Comparison of ENCODE assay signal across 13 mouse cellular contexts in genomic region chr9:106675965-106676364, GRCm38 (mm10). TPM values are rescaled to one million over a fixed set of nuclear protein-coding genes. Genes with fewer than 3 reads are reported as not detected.
A peak's percentile ranks its signal among the peaks of the same experiment; 100 is the strongest.
DNase-seq lines count a peak whose midpoint lies in the region; ATAC-seq lines count a peak whose summit lies in the region.
"Had no signal": no experiment of that assay in that cellular context is flagged by ENCODE, and none has a peak within 500 bp of the region (broad histone marks: within the 10 kb centered on the region; RNA-seq: fewer than 3 reads in every experiment).

No protein-coding gene starts in this region.

- peaks cover 3% of the 10 kb centered on the region for H3K36me3 ChIP-seq in embryonic facial prominence, embryonic 11.5 days (replicated peaks; ENCODE audit: control insufficient read depth, insufficient read depth, low read depth, low read length)
- H3K36me3 ChIP-seq in embryonic facial prominence, embryonic 10.5 days (replicated peaks) = peaks cover 61% of the 10 kb centered on the region
- peaks cover 12% of the 10 kb centered on the region for H3K36me3 ChIP-seq in lung, embryonic 16.5 days (ENCODE audit: control insufficient read depth, insufficient read depth, low read length)
- H3K36me3 ChIP-seq in heart, embryonic 12.5 days = peaks cover 54% of the 10 kb centered on the region

- no peaks in the 10 kb centered on the region for H3K9me3 ChIP-seq in embryonic facial prominence, embryonic 11.5 days (replicated peaks; ENCODE audit: control insufficient read depth, low read length)
- no peaks in the 10 kb centered on the region for H3K9me3 ChIP-seq in embryonic facial prominence, embryonic 10.5 days
- no peaks in the 10 kb centered on the region for H3K9me3 ChIP-seq in lung, embryonic 16.5 days (ENCODE audit: control insufficient read depth, low read length)
- no peaks in the 10 kb centered on the region for H3K9me3 ChIP-seq in heart, embryonic 12.5 days (replicated peaks)
- H3K9me3 ChIP-seq: heart, embryonic 13.5 days; neural tube, embryonic 13.5 days had no signal

- no peak overlapping the region for H3K27ac ChIP-seq in embryonic facial prominence, embryonic 11.5 days (replicated peaks; ENCODE audit: low read depth, low read length)
- H3K27ac ChIP-seq in embryonic facial prominence, embryonic 10.5 days (replicated peaks) = no peak overlapping the region
- H3K27ac ChIP-seq in lung, embryonic 16.5 days (ENCODE audit: low read length) = no peak overlapping the region
- no peak overlapping the region for H3K27ac ChIP-seq in heart, embryonic 12.5 days (ENCODE audit: poor library complexity, severe bottlenecking)
- H3K27ac ChIP-seq: heart, embryonic 13.5 days; neural tube, embryonic 13.5 days had no signal

- no peaks in the 10 kb centered on the region for H3K4me1 ChIP-seq in embryonic facial prominence, embryonic 11.5 days (ENCODE audit: control insufficient read depth, insufficient read depth, low read length)
- H3K4me1 ChIP-seq in embryonic facial prominence, embryonic 10.5 days = no peaks in the 10 kb centered on the region
- H3K4me1 ChIP-seq in lung, embryonic 16.5 days (replicated peaks; ENCODE audit: control insufficient read depth, insufficient read depth, low read length) = no peaks in the 10 kb centered on the region
- peaks cover 14% of the 10 kb centered on the region for H3K4me1 ChIP-seq in heart, embryonic 12.5 days (replicated peaks)
- H3K4me1 ChIP-seq: neural tube, embryonic 13.5 days had no signal

- H3K9ac ChIP-seq in embryonic facial prominence, embryonic 11.5 days (replicated peaks; ENCODE audit: low read length) = no peak overlapping the region
- H3K9ac ChIP-seq in lung, embryonic 16.5 days (ENCODE audit: low read length) = no peak overlapping the region
- H3K9ac ChIP-seq in heart, embryonic 12.5 days = no peak overlapping the region
- H3K9ac ChIP-seq: heart, embryonic 13.5 days; neural tube, embryonic 13.5 days had no signal

- H3K4me3 ChIP-seq in embryonic facial prominence, embryonic 11.5 days (ENCODE audit: low read depth, low read length) = no peak overlapping the region
- no peak overlapping the region for H3K4me3 ChIP-seq in embryonic facial prominence, embryonic 10.5 days
- no peak overlapping the region for H3K4me3 ChIP-seq in lung, embryonic 16.5 days (ENCODE audit: low read length)
- H3K4me3 ChIP-seq in heart, embryonic 12.5 days = no peak overlapping the region
- H3K4me3 ChIP-seq: heart, embryonic 13.5 days; neural tube, embryonic 13.5 days had no signal

- WGBS in embryonic facial prominence, embryonic 11.5 days = 79% methylated on average over 9 of the region's 9 CpGs
- WGBS in embryonic facial prominence, embryonic 10.5 days = 80% methylated on average over 9 of the region's 9 CpGs
- 66% methylated on average over 9 of the region's 9 CpGs for WGBS in lung, embryonic 16.5 days
- 74% methylated on average over 9 of the region's 9 CpGs for WGBS in heart, embryonic 12.5 days

- 0 out of 2 replicates have a peak, but pooled peaks have one; percentile 47 for ATAC-seq in embryonic facial prominence, embryonic 11.5 days (replicated peaks; ENCODE audit: insufficient number of reproducible peaks, low FRiP score, low TSS enrichment, low read depth)
- ATAC-seq in lung, embryonic 16.5 days (ENCODE audit: low read depth) = peak; percentile 52; the same call in 1 of the 2 replicates
- no peak for ATAC-seq in heart, embryonic 12.5 days (ENCODE audit: insufficient number of reproducible peaks, low FRiP score)
- no peak for ATAC-seq in megakaryocyte, adult 5-6 weeks (ENCODE audit: poor library complexity, severe bottlenecking)

- no peak overlapping the region for H3K4me2 ChIP-seq in embryonic facial prominence, embryonic 11.5 days (ENCODE audit: low read depth, low read length)
- H3K4me2 ChIP-seq in lung, embryonic 16.5 days (ENCODE audit: low read depth, low read length) = no peak overlapping the region
- no peak overlapping the region for H3K4me2 ChIP-seq in heart, embryonic 12.5 days
- H3K4me2 ChIP-seq: heart, embryonic 13.5 days; neural tube, embryonic 13.5 days had no signal

- no peaks in the 10 kb centered on the region for H3K27me3 ChIP-seq in embryonic facial prominence, embryonic 11.5 days (ENCODE audit: control insufficient read depth, insufficient read depth, low read length)
- no peaks in the 10 kb centered on the region for H3K27me3 ChIP-seq in embryonic facial prominence, embryonic 10.5 days (replicated peaks; ENCODE audit: low read depth, poor library complexity, severe bottlenecking)
- H3K27me3 ChIP-seq in lung, embryonic 16.5 days (ENCODE audit: control insufficient read depth, insufficient read depth, low read depth, low read length) = no peaks in the 10 kb centered on the region
- H3K27me3 ChIP-seq in heart, embryonic 12.5 days (replicated peaks) = no peaks in the 10 kb centered on the region
- H3K27me3 ChIP-seq: heart, embryonic 13.5 days; neural tube, embryonic 13.5 days had no signal

- no peak for DNase-seq in embryonic facial prominence, embryonic 11.5 days (ENCODE audit: low spot score)
- DNase-seq in embryonic facial prominence, embryonic 10.5 days (ENCODE audit: low spot score) = no peak
- DNase-seq in left cerebral cortex, adult 18-20 months (ENCODE audit: low spot score in 2 of 2) = peak; percentile 61 to 70
- no peak for DNase-seq in left cerebral cortex, adult 11 months (ENCODE audit: low spot score)
- peak; percentile 45 for DNase-seq in Muller cell, postnatal 12 days (ENCODE audit: inconsistent ontology term)

RNA-seq across cellular contexts. Expression of gene Tex264, which starts 9.8 kb away (rescaled TPM):
- polyA plus RNA-seq in embryonic facial prominence, embryonic 11.5 days (2014; fragmentation: Nextera tagmentation; extraction: Ambion mirVana) = 32.1 and 32.4 TPM in 2 replicates
- polyA plus RNA-seq in embryonic facial prominence, embryonic 10.5 days (2016; fragmentation: Nextera tagmentation; extraction: Ambion mirVana) = 27.4 and 28.7 TPM in 2 replicates
- 100 to 1,000 TPM in 1 of 2 experiments, 10 to 100 TPM in 1; 99.4 to 103 TPM for total RNA-seq in left cerebral cortex, adult 18-20 months (2021)
- polyA plus RNA-seq in lung, embryonic 16.5 days (2015; fragmentation: Nextera tagmentation; extraction: Ambion mirVana) = 53.4 and 54.5 TPM in 2 replicates
- 37.3 and 39.4 TPM in 2 replicates for polyA plus RNA-seq in heart, embryonic 12.5 days (2016; fragmentation: Nextera tagmentation; extraction: Ambion mirVana)
- 9.6 and 14.1 TPM in 2 replicates for total RNA-seq in megakaryocyte, adult 5-6 weeks (2015)
- total RNA-seq in megakaryocyte, adult 5-6 weeks (2017) = 16.3 and 18.3 TPM in 2 replicates

RNA-seq across cellular contexts. Expression of gene Grm2, which starts 20.1 kb away (rescaled TPM):
- 3.6 TPM in 2 replicates for polyA plus RNA-seq in embryonic facial prominence, embryonic 11.5 days (2014; fragmentation: Nextera tagmentation; extraction: Ambion mirVana)
- polyA plus RNA-seq in embryonic facial prominence, embryonic 10.5 days (2016; fragmentation: Nextera tagmentation; extraction: Ambion mirVana) = 5.8 and 8.3 TPM in 2 replicates
- 10 to 100 TPM; 50.5 to 52.2 TPM for total RNA-seq in left cerebral cortex, adult 18-20 months (2021)
- not detected in 2 replicates for polyA plus RNA-seq in lung, embryonic 16.5 days (2015; fragmentation: Nextera tagmentation; extraction: Ambion mirVana)
- polyA plus RNA-seq in heart, embryonic 12.5 days (2016; fragmentation: Nextera tagmentation; extraction: Ambion mirVana) = not detected in 2 replicates
- total RNA-seq in megakaryocyte, adult 5-6 weeks (2015) = not detected in 2 replicates
- total RNA-seq in megakaryocyte, adult 5-6 weeks (2017) = not detected in 2 replicates
- total RNA-seq: adrenal gland, postnatal 14 days had no signal
- polyA plus RNA-seq: heart, embryonic 13.5 days; kidney, adult 2 months had no signal

RNA-seq across cellular contexts. Expression of gene Iqcf6, which starts 49.6 kb away (rescaled TPM):
- polyA plus RNA-seq in embryonic facial prominence, embryonic 11.5 days (2014; fragmentation: Nextera tagmentation; extraction: Ambion mirVana) = not detected in 2 replicates
- polyA plus RNA-seq in embryonic facial prominence, embryonic 10.5 days (2016; fragmentation: Nextera tagmentation; extraction: Ambion mirVana) = not detected in 2 replicates
- total RNA-seq in left cerebral cortex, adult 18-20 months (2021) = not detected
- polyA plus RNA-seq in lung, embryonic 16.5 days (2015; fragmentation: Nextera tagmentation; extraction: Ambion mirVana) = not detected in 2 replicates
- not detected in 2 replicates for polyA plus RNA-seq in heart, embryonic 12.5 days (2016; fragmentation: Nextera tagmentation; extraction: Ambion mirVana)
- total RNA-seq in megakaryocyte, adult 5-6 weeks (2015) = not detected in 2 replicates
- total RNA-seq in megakaryocyte, adult 5-6 weeks (2017) = not detected in 2 replicates
- total RNA-seq: adrenal gland, postnatal 14 days; left cerebral cortex, postnatal 10 days had no signal
- polyA plus RNA-seq: heart, embryonic 13.5 days; kidney, adult 2 months; neural tube, embryonic 13.5 days had no signal

Comparison
In these comparisons a context has a peak if more than half of its experiments do, and no peak if none do; other contexts are left out.
1. DNase-seq: peak in left cerebral cortex, adult 18-20 months (2 of 2) and Muller cell, postnatal 12 days (single experiment); none in embryonic facial prominence, embryonic 11.5 days (single experiment), embryonic facial prominence, embryonic 10.5 days (single experiment) and left cerebral cortex, adult 11 months (single experiment).
2. ATAC-seq: peak in embryonic facial prominence, embryonic 11.5 days (single experiment) and lung, embryonic 16.5 days (single experiment); none in heart, embryonic 12.5 days (single experiment) and megakaryocyte, adult 5-6 weeks (single experiment).